Mouse (Mus musculus) lung, adult 2 months (tissue): ENCODE measurements around the gene Gm45140.

ENCODE experiments used
- CTCF ChIP-seq: fragments of 200-500 bp; IDR thresholded peaks from 2 replicates; pipeline ENCODE4 v1.5.1; 2011; ENCODE audit warnings: mild to moderate bottlenecking, low read length, control low read depth; ENCODE audit not compliant: insufficient read depth
- POLR2A ChIP-seq: fragments of 200-500 bp; IDR thresholded peaks from 2 replicates; pipeline ENCODE4 v1.6.1; 2011; ENCODE audit warnings: low read depth, mild to moderate bottlenecking, control low read depth, low read length, borderline replicate concordance; ENCODE audit errors: extremely low read depth

DNA sequence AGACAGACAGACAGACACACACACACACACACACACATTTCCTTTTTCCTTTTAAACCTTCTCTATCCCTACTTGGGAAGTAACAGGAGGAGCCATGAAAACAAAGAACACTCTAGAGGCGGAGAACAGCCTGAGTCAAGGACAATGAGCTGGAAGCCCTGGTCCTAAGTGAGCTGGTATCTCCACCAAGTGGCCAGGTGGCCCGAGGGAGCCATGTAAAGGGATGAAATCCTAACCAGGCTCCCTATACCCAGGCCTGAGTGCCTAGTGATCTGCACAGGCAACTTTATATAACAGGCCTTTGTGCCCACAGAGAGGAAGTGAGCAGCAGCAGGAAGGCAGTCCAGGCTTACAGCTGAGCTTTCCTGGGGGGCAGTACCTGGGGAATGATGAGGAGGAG lies 28.7 kb downstream of the Gm45140 start:
- TF ChIP-seq CTCF (no peak), POLR2A (no peak)
